Mouse (Mus musculus): Measurements from ENCODE around the gene Ttc39b.

GRCm38 (mm10) chr4:83308914-83309313, 15.1 kb downstream of the Ttc39b start:
- TF ChIP-seq CTCF (IDR thresholded peaks at IDR 0.05; ENCODE audit: low read depth) (no peak), EP300 (IDR thresholded peaks at IDR 0.05; ENCODE audit: low read depth) (no peak)

Measured in liver, embryonic 14.5 days (tissue).